Mouse (Mus musculus) adrenal gland, postnatal 10 days (tissue): ENCODE measurements around the gene Tm2d3. TPM values are rescaled to one million over a fixed set of nuclear protein-coding genes. Genes with fewer than 3 reads are reported as not detected.

Experiments
- DNase-seq: peaks from one replicate; pipeline ENCODE4 v3.0.0; 2021; ENCODE audit warnings: mixed read lengths
- total RNA-seq, 2 experiments: library from RNA; stranded (reverse); gene quantifications; 2 replicates each; pipeline ENCODE4 v1.2.3; 2021

Gene Tm2d3
- total RNA-seq, 2 experiments from 2014 or later = 32.4 to 37.6 TPM

- DNase-seq = peak; percentile 90
Measured at GRCm38 (mm10) chr7:65704818-65705242, 13.9 kb downstream of the Tm2d3 start.

GRCm38 (mm10) chr7:65708506-65708905 lies 17.5 kb downstream of the Tm2d3 start:
- DNase-seq = no peak

GRCm38 (mm10) chr7:65710301-65710700 lies 19.3 kb downstream of the Tm2d3 start:
- DNase-seq = no peak

- DNase-seq = no peak
Measured at GRCm38 (mm10) chr7:65713782-65714181, 22.8 kb downstream of the Tm2d3 start.

GRCm38 (mm10) chr7:65714304-65714703 lies 23.3 kb downstream of the Tm2d3 start:
- DNase-seq = no peak

GRCm38 (mm10) chr7:65734024-65734423 lies 43.1 kb downstream of the Tm2d3 start:
- DNase-seq = peak; percentile 31

- DNase-seq = no peak
Measured at GRCm38 (mm10) chr7:65735261-65735660, 44.3 kb downstream of the Tm2d3 start.

- DNase-seq = peak; percentile 88
Measured at GRCm38 (mm10) chr7:65737286-65738040, 46.5 kb downstream of the Tm2d3 start.

GRCm38 (mm10) chr7:65742857-65743256 lies 51.9 kb downstream of the Tm2d3 start:
- no peak for DNase-seq

GRCm38 (mm10) chr7:65747990-65748955 lies 57.3 kb downstream of the Tm2d3 start:
- no peak for DNase-seq

Other genes with a start within 250 kb of the Tm2d3 start
- gene Tjp1, start 163.4 kb upstream of the Tm2d3 start, total RNA-seq = 100 to 1,000 TPM in 1 of 2 experiments, 10 to 100 TPM in 1; 97.0 to 117 TPM
- gene Tarsl2, start 46.3 kb upstream of the Tm2d3 start, total RNA-seq = 10 to 100 TPM; 25.1 to 32.1 TPM
- gene Pcsk6, start 170.6 kb downstream of the Tm2d3 start, total RNA-seq = 10 to 100 TPM; 33.7 to 39.1 TPM